Mouse (Mus musculus): ENCODE measurements around the gene Cebpa. TPM values are rescaled to one million over a fixed set of nuclear protein-coding genes. Genes with fewer than 3 reads are reported as not detected.

Cebpa gene
- polyA plus RNA-seq, 1 experiment from 2014 or later = 58.4 TPM

- H3K79me2 ChIP-seq (ENCODE audit: inconsistent target) = peaks cover 9% of the 10 kb centered on the region; the same call in 1 of the 2 replicates
- no peaks in the 10 kb centered on the region for H3K36me3 ChIP-seq (ENCODE audit: inconsistent target)
- no peak overlapping the region for H3K4me3 ChIP-seq (ENCODE audit: inconsistent target)
- WGBS (ENCODE audit: missing documents) = 6% methylated on average over 10 of the region's 10 CpGs
- H3K27ac ChIP-seq = peak overlapping the region; percentile 43
Observed at GRCm38 (mm10) chr7:35127001-35127400, 7.9 kb downstream of the Cebpa start.

DNA sequence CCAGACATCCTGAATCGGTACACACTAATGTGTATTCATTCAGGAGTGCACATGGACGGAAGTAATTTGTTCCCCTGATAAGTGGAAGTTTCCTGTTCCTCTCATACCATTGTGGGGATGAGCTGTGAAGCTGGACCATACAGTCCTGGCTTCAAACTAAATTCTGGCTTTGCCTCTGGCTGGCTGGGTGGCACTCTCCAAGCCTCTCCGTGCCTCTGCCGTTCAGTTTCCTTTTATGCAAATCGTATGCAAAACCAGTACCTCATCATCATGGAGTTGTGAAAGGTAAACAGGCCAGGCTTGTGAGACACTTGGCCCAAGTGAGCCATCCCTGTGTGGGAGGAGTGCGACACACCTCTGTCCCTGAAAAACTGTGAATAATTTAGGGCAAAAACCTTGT lies 8.6 kb downstream of the Cebpa start:
- no peak overlapping the region for H3K4me3 ChIP-seq (ENCODE audit: inconsistent target)
- H3K27ac ChIP-seq = peak overlapping the region; percentile 43; the same call in 1 of the 2 replicates
- WGBS (ENCODE audit: missing documents) = 16% methylated on average over 6 of the region's 6 CpGs
- H3K79me2 ChIP-seq (ENCODE audit: inconsistent target) = peaks cover 2% of the 10 kb centered on the region; the same call in 1 of the 2 replicates
- no peaks in the 10 kb centered on the region for H3K36me3 ChIP-seq (ENCODE audit: inconsistent target)

DNA sequence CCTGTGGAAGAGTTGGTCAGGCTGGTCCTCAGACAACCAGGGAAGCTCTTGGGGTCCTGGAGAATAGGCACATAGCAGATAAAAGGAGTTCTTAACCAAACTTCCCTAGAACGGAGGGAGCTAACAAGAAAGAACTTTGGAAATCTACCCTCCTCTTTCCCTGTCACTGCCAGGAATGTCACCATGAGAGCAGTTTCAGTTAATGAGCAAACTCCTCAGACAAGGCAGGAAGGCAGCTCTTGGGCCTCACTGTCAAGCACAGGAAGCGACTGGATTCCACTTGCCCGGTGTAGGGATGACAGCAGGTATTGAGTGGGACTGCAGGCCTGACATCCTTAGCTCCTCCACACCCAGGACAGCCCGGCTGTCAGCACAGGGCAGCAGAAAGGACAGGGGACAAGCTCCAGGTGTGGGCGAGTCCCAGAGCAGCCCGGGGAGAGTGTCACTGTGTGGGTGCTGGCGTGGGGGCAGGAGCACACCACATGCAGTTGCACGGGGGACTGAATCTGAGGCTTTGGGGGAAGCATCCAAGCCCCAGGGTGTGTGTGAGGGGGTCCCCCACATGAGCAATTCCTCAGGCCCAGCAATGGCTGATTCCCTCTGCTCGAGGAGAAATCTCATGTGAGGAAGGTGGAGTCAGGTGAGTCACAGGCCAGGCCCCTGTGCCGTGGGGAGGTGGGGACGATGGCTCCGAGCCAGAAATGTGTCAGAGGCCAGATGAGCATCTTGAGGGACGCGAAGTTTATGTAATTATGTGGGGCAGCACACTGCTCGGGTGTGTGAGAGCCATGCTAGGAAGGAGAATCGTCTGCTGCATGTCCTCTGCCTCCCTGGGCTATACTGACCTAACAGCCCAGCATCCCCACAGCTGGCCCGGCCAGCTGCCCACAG lies 9.8 kb downstream of the Cebpa start:
- Histone ChIP-seq H3K79me2 (ENCODE audit: inconsistent target) (no peaks in the 10 kb centered on the region), H3K27ac (no peak overlapping the region), H3K36me3 (ENCODE audit: inconsistent target) (no peaks in the 10 kb centered on the region), H3K4me3 (ENCODE audit: inconsistent target) (no peak overlapping the region)
- 73% methylated on average over 17 of the region's 17 CpGs for WGBS (ENCODE audit: missing documents)

- no peak overlapping the region for H3K4me3 ChIP-seq (ENCODE audit: inconsistent target)
- no peaks in the 10 kb centered on the region for H3K79me2 ChIP-seq (ENCODE audit: inconsistent target)
- no peaks in the 10 kb centered on the region for H3K36me3 ChIP-seq (ENCODE audit: inconsistent target)
- H3K27ac ChIP-seq = no peak overlapping the region
- 94% methylated on average over 12 of the region's 13 CpGs for WGBS (ENCODE audit: missing documents)
Observed at GRCm38 (mm10) chr7:35130059-35130738, 11.1 kb downstream of the Cebpa start.

DNA sequence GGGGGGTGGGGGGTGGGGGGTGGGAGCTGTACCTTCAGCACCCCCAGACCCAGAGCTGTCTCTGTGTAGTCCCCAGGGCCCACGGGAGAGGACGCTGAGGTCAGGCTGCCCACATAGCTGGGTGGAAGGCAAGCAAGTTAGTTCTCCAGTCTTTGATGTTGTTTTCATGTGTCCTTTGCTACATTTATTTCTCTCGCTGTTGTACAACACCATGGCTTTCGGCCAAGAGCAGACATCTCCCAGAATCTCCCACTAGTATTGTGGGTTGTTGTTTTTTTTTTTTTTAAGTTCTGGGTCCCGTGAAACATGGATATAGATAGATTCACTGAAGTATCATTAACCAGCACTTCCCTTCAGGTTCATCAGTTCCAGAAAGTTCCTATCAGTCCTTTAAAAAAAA lies 11.8 kb downstream of the Cebpa start:
- WGBS (ENCODE audit: missing documents) = 100% methylated on average over 5 of the region's 5 CpGs
- no peaks in the 10 kb centered on the region for H3K36me3 ChIP-seq (ENCODE audit: inconsistent target)
- no peak overlapping the region for H3K4me3 ChIP-seq (ENCODE audit: inconsistent target)
- no peaks in the 10 kb centered on the region for H3K79me2 ChIP-seq (ENCODE audit: inconsistent target)
- H3K27ac ChIP-seq = no peak overlapping the region

GRCm38 (mm10) chr7:35131601-35132000 lies 12.5 kb downstream of the Cebpa start:
- 96% methylated on average over 9 of the region's 9 CpGs for WGBS (ENCODE audit: missing documents)
- Histone ChIP-seq H3K36me3 (ENCODE audit: inconsistent target) (no peaks in the 10 kb centered on the region), H3K4me3 (ENCODE audit: inconsistent target) (no peak overlapping the region), H3K27ac (no peak overlapping the region), H3K79me2 (ENCODE audit: inconsistent target) (no peaks in the 10 kb centered on the region)

DNA sequence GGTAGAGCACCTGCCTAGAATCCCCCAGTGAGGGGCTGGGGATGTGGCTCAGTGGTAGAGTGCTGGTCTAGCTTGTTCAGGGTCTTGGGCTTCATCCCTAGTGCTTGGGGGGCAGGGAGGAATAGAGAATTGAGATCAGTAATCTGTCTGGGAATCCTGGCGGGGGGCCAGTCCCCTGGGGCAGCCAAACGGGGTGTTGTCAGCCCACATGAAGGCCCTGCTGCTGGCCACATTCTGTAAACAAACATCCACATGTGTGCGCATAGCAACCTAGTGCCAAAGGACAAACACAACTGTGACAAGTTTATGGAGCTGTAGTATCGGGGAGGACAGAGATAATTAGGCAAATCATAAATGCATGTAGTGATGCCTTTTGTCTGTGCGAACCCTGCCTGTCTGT lies 15.5 kb downstream of the Cebpa start:
- 89% methylated on average over 5 of the region's 5 CpGs for WGBS (ENCODE audit: missing documents)
- no peak overlapping the region for H3K27ac ChIP-seq

DNA sequence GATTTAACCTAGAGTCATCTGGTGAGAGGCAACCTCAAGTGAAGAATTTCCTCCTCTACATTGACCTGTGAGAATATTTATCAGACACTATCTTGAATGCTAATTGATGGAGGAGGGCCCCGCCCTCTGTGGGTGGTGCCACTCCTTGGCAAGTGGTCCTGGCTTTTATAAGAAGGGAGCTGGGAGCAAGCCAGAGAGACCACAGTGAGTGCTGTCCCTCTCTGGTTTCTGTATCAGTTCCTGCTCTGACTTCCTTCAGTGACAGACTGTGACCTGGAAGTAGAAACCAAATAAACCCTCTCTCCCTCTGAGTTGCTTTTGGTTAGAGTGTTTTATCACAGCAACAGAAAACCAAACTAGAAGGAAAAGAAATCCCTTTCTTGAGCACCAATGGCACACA lies 18.4 kb downstream of the Cebpa start:
- Histone ChIP-seq H3K27ac (no peak overlapping the region), H3K4me3 (ENCODE audit: inconsistent target) (no peak overlapping the region), H3K79me2 (ENCODE audit: inconsistent target) (no peaks in the 10 kb centered on the region), H3K36me3 (ENCODE audit: inconsistent target) (no peaks in the 10 kb centered on the region)
- WGBS (ENCODE audit: missing documents) = 89% methylated on average over 1 of the region's 1 CpGs

More for the DNA sequence above, 15.5 kb downstream of the Cebpa start:
- H3K4me3 ChIP-seq (ENCODE audit: inconsistent target) = no peak overlapping the region
- H3K79me2 ChIP-seq (ENCODE audit: inconsistent target) = no peaks in the 10 kb centered on the region
- no peaks in the 10 kb centered on the region for H3K36me3 ChIP-seq (ENCODE audit: inconsistent target)

GRCm38 (mm10) chr7:35138481-35138880 lies 19.4 kb downstream of the Cebpa start:
- no peak overlapping the region for H3K27ac ChIP-seq
- H3K79me2 ChIP-seq (ENCODE audit: inconsistent target) = no peaks in the 10 kb centered on the region
- WGBS (ENCODE audit: missing documents) = 76% methylated on average over 4 of the region's 4 CpGs
- H3K36me3 ChIP-seq (ENCODE audit: inconsistent target) = no peaks in the 10 kb centered on the region
- H3K4me3 ChIP-seq (ENCODE audit: inconsistent target) = no peak overlapping the region

- WGBS (ENCODE audit: missing documents) = 33% methylated on average over 5 of the region's 5 CpGs
- Histone ChIP-seq H3K79me2 (ENCODE audit: inconsistent target) (no peaks in the 10 kb centered on the region), H3K4me3 (ENCODE audit: inconsistent target) (no peak overlapping the region), H3K36me3 (ENCODE audit: inconsistent target) (no peaks in the 10 kb centered on the region), H3K27ac (0 out of 2 replicates have a peak overlapping the region, but pooled peaks have one; percentile 1)
Observed at GRCm38 (mm10) chr7:35139880-35140279, 20.8 kb downstream of the Cebpa start.

DNA sequence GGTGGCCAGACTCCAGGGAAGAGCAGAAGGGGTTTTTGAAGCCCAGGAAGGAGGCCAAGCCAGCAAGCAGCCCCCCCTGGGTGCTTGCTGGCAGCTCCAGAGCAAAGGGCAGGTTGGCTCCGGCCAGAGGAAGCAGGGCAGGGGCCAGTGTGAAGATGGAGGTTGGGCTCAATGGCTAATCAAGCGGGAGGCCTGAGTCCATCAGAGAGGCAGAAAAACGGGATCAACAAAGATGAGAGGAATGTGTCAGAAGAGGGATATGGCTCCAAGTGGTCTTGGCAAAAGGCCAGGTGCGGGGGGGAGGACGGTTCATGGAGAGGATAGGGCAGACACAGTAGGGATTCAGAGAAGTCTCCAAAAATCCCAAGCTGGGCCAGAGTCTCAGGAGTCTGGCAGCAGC lies 22.4 kb downstream of the Cebpa start:
- no peaks in the 10 kb centered on the region for H3K36me3 ChIP-seq (ENCODE audit: inconsistent target)
- H3K4me3 ChIP-seq (ENCODE audit: inconsistent target) = no peak overlapping the region
- H3K27ac ChIP-seq = no peak overlapping the region
- WGBS (ENCODE audit: missing documents) = 92% methylated on average over 5 of the region's 5 CpGs
- no peaks in the 10 kb centered on the region for H3K79me2 ChIP-seq (ENCODE audit: inconsistent target)

DNA sequence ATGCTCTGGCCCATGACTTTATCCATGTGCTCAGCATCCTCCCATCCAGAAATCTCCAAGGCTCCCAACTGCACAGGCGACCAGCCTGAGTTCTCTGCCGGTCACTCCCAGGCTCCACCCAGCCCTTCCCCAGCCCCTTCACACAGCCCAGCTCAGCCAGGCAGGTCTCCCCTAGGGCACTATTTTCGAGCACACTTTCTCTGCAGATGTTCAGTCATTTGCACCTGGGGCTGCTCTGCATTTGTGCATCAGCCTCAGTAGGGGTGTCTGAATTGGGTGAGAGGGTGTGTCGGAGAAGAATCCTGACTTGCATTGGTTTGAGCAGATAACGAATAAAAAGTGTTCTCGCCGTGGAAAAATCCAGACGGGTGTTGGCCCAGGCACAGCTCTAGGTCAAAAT lies 23.4 kb downstream of the Cebpa start:
- Histone ChIP-seq H3K27ac (no peak overlapping the region), H3K4me3 (ENCODE audit: inconsistent target) (no peak overlapping the region), H3K79me2 (ENCODE audit: inconsistent target) (no peaks in the 10 kb centered on the region), H3K36me3 (ENCODE audit: inconsistent target) (no peaks in the 10 kb centered on the region)
- 97% methylated on average over 8 of the region's 8 CpGs for WGBS (ENCODE audit: missing documents)

- no peak overlapping the region for H3K27ac ChIP-seq
- 68% methylated on average over 6 of the region's 6 CpGs for WGBS (ENCODE audit: missing documents)
Observed at GRCm38 (mm10) chr7:35143864-35144618, 24.9 kb downstream of the Cebpa start.

DNA sequence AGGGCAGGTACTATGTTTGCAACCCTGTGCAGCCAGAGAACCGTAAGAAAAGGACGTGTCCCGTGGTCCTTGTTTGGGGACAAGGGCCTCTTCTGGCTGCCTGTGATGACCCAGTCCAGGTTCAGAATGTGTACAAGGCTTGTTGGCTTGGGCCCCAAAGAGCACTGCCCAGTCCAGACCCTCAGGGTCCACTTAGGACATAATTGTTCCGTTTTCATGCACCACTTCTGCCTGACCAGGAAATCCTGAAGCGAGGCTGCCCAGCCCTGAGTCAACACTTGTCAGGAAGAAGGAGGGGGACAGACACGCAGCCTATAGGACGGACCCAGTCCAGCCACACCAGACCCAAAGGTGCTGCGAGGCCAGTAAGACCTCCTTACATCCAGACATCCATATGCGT lies 26.0 kb downstream of the Cebpa start:
- WGBS (ENCODE audit: missing documents) = 51% methylated on average over 9 of the region's 9 CpGs
- Histone ChIP-seq H3K4me3 (ENCODE audit: inconsistent target) (no peak overlapping the region), H3K36me3 (ENCODE audit: inconsistent target) (no peaks in the 10 kb centered on the region), H3K27ac (no peak overlapping the region), H3K79me2 (ENCODE audit: inconsistent target) (no peaks in the 10 kb centered on the region)

More at GRCm38 (mm10) chr7:35143864-35144618, 24.9 kb downstream of the Cebpa start:
- Histone ChIP-seq H3K36me3 (ENCODE audit: inconsistent target) (no peaks in the 10 kb centered on the region), H3K4me3 (ENCODE audit: inconsistent target) (no peak overlapping the region), H3K79me2 (ENCODE audit: inconsistent target) (no peaks in the 10 kb centered on the region)

All from macrophage (primary cell).